Mouse (Mus musculus): ENCODE data around the gene Mid1. TPM values are rescaled to one million over a fixed set of nuclear protein-coding genes. Genes with fewer than 3 reads are reported as not detected.
"Not testable (repeated sequence)": the region's sequence is repeated elsewhere in the genome, so short reads cannot be mapped to it uniquely, and the experiment has no call there.

The Mid1 gene
- total RNA-seq, 1 experiment from 2014 or later: 21.3 TPM

- not testable (repeated sequence) for DNase-seq
These were observed 316.3 kb downstream of the Mid1 start for GRCm38 (mm10) chrX:170001388-170001695.

GRCm38 (mm10) chrX:170002510-170003197, 317.7 kb downstream of the Mid1 start:
- not testable (repeated sequence) for DNase-seq

- not testable (repeated sequence) for DNase-seq
These were observed 318.5 kb downstream of the Mid1 start for GRCm38 (mm10) chrX:170003536-170003935.

GRCm38 (mm10) chrX:170004236-170004635, 319.2 kb downstream of the Mid1 start:
- DNase-seq: not testable (repeated sequence)

GRCm38 (mm10) chrX:170004793-170005192, 319.8 kb downstream of the Mid1 start:
- DNase-seq: not testable (repeated sequence)

GRCm38 (mm10) chrX:170005194-170005593, 320.2 kb downstream of the Mid1 start:
- DNase-seq: peak; percentile 38

- DNase-seq: not testable (repeated sequence)
These were observed 320.8 kb downstream of the Mid1 start for GRCm38 (mm10) chrX:170005695-170006297.

GRCm38 (mm10) chrX:170006694-170007247, 321.8 kb downstream of the Mid1 start:
- DNase-seq: not testable (repeated sequence)

GRCm38 (mm10) chrX:170007375-170008178, 322.6 kb downstream of the Mid1 start:
- not testable (repeated sequence) for DNase-seq

GRCm38 (mm10) chrX:170008179-170008467, 323.1 kb downstream of the Mid1 start:
- DNase-seq: not testable (repeated sequence)

- not testable (repeated sequence) for DNase-seq
These were observed 323.6 kb downstream of the Mid1 start for GRCm38 (mm10) chrX:170008584-170008983.

GRCm38 (mm10) chrX:170009016-170009750, 324.2 kb downstream of the Mid1 start, which contains the start of gene Gm21887:
Gene Gm21887 (plus strand): TSS chrX:170009659.
- DNase-seq: peak; percentile 100

- peak; percentile 98 for DNase-seq
These were observed 324.8 kb downstream of the Mid1 start for GRCm38 (mm10) chrX:170009801-170010221.

GRCm38 (mm10) chrX:170010581-170011528, 325.9 kb downstream of the Mid1 start:
- DNase-seq: peak; percentile 57

- not testable (repeated sequence) for DNase-seq
These were observed 326.5 kb downstream of the Mid1 start for GRCm38 (mm10) chrX:170011529-170011879.

GRCm38 (mm10) chrX:170013421-170013820, 328.4 kb downstream of the Mid1 start:
- DNase-seq: not testable (repeated sequence)

- not testable (repeated sequence) for DNase-seq
These were observed 329.0 kb downstream of the Mid1 start for GRCm38 (mm10) chrX:170014038-170014437.

GRCm38 (mm10) chrX:170015883-170016282, 330.9 kb downstream of the Mid1 start:
- DNase-seq: not testable (repeated sequence)

- peak; percentile 79 for DNase-seq
These were observed 332.6 kb downstream of the Mid1 start for GRCm38 (mm10) chrX:170017333-170018245.

Data from adrenal gland, postnatal 25 days (tissue).